Mouse (Mus musculus) spleen, postnatal 0 days (tissue): Measurements from ENCODE around the gene Cox7a1. TPM values are rescaled to one million over a fixed set of nuclear protein-coding genes. Genes with fewer than 3 reads are reported as not detected.

Experiments used
- polyA plus RNA-seq: library from polyadenylated mRNA; unstranded; fragments of >200 nt; fragmentation: Nextera tagmentation; extraction: Ambion mirVana; gene quantifications from 2 replicates; pipeline ENCODE4 v1.2.1, GENCODE M21; 2015

Gene Cox7a1
- polyA plus RNA-seq, result 1.4 and 2.1 TPM in 2 replicates

GRCm38 (mm10) chr7:30183879-30184289, at the start of gene Cox7a1:
TSS of gene Cox7a1 (plus strand) at chr7:30184144.

DNA sequence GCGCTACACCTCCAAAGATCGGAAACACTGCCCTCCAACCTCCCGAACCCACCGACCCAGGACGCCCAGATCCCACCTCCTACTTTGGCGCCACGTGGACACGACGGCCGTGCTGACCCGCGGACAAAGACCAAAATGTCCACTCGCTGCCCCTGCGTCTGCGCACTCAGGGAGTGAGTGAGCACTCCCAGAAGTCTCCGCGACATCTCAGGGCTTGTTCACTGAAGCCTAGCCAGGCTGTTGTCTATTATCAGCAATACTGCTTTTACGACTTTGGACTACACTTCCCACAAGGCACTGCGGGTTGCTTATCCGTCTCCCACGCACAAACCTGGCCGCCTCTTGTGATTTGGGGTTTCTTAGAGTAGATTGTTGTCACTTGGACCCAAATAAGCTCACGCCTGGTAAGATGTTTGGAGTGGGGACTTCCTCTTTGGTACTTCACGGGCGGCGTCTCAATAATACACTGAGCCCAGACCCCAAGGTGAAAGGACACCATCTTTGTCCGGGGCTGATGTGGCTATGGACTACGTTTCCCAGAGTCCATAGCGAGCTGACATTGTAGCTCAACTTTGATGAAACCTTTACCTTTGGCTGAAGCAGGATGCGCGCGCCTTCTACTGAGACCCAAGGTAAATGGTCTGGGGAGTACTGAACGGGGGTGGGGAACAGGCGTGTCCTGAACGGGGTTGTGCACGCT, 14.2 kb upstream of the Cox7a1 start, which contains the start of gene Zfp146:
TSS of gene Zfp146 (minus strand) at position 168 of the 700 bp plus-strand sequence.

GRCm38 (mm10) chr7:30198481-30198971, 14.6 kb downstream of the Cox7a1 start, which contains the start of gene Capns1:
TSS of gene Capns1 (minus strand) at chr7:30198811.

DNA sequence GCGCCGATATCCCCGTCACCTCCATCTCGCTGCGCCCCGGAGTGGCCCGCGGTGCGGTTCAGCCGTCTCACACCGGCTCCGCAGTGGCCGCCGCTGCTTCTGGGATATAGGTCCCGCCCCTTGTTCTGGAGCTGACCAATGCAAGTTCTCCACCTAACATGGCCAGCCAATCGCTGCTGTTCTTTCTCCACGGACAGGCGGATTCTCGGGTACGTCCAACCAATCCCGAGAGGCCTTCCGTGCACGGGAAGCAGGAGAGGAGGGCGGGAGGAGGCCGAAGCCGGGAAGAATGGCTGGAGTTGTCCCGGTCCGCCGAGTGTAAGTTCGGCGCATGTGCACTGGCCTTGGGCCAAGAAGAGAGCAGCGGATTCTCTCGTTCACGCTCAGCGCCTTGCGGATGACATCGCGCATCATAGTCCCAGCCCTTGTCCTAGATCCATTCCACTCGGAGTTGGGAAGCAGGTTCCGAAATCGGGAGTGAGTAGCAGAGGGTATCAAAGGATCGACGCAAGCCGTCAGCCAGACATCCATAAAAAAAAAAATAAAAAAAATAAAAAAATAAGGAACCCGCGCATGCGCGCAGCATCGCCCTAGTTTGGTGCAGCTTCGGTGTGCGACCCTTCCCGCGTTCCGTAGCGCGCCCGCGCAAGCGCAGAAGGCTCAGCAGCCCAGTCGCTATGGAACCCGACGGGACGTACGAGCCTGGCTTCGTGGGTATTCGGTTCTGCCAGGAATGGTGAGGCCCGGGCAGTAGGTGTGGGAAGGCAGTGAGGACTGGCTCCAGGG, 47.9 kb downstream of the Cox7a1 start, which contains the start of the genes Polr2i and Tbcb:
TSS of gene Polr2i (plus strand) at position 280 of the 786 bp plus-strand sequence.
TSS of gene Tbcb (minus strand) at position 604 of the 786 bp plus-strand sequence.

GRCm38 (mm10) chr7:30235625-30236024, 51.7 kb downstream of the Cox7a1 start, which contains the start of gene Ovol3:
TSS of gene Ovol3 (minus strand) at chr7:30235725.

Other genes with a start within 250 kb of the Cox7a1 start
- 2.9 and 3.1 TPM in 2 replicates for gene Zfp74, start 230.1 kb upstream of the Cox7a1 start, polyA plus RNA-seq
- 3.4 and 3.5 TPM in 2 replicates for gene Zfp568, start 200.2 kb upstream of the Cox7a1 start, polyA plus RNA-seq
- 0.64 and 0.75 TPM in 2 replicates for gene Zfp14, start 132.8 kb upstream of the Cox7a1 start, polyA plus RNA-seq
- 1.5 and 2.6 TPM in 2 replicates for gene Zfp82, start 111.2 kb upstream of the Cox7a1 start, polyA plus RNA-seq
- gene Gm26920, start 93.7 kb upstream of the Cox7a1 start, polyA plus RNA-seq, result 0.84 TPM in 1 of 2 replicates, not detected in the other
- gene Zfp566, start 93.6 kb upstream of the Cox7a1 start, polyA plus RNA-seq, result 2.7 and 5.3 TPM in 2 replicates
- gene Zfp260, start 89.4 kb upstream of the Cox7a1 start, polyA plus RNA-seq, result 19.7 and 22.8 TPM in 2 replicates
- 1.9 and 2.0 TPM in 2 replicates for gene Zfp382, start 62.2 kb upstream of the Cox7a1 start, polyA plus RNA-seq
- gene Zfp146, start 14.4 kb upstream of the Cox7a1 start, polyA plus RNA-seq, result 6.0 and 7.1 TPM in 2 replicates
- gene Capns1, start 14.7 kb downstream of the Cox7a1 start, polyA plus RNA-seq, result 72.4 and 74.1 TPM in 2 replicates
- gene Polr2i, start 47.8 kb downstream of the Cox7a1 start, polyA plus RNA-seq, result 76.3 and 78.3 TPM in 2 replicates
- gene Tbcb, start 48.1 kb downstream of the Cox7a1 start, polyA plus RNA-seq, result 75.0 and 79.1 TPM in 2 replicates
- gene Ovol3, start 51.6 kb downstream of the Cox7a1 start, polyA plus RNA-seq, result not detected in 2 replicates
- 0.18 TPM in 2 replicates for gene Thap8, start 96.0 kb downstream of the Cox7a1 start, polyA plus RNA-seq
- gene Wdr62, start 96.3 kb downstream of the Cox7a1 start, polyA plus RNA-seq, result 9.3 and 10.4 TPM in 2 replicates
- gene Clip3, start 107.6 kb downstream of the Cox7a1 start, polyA plus RNA-seq, result 4.1 and 6.3 TPM in 2 replicates
- 22.7 and 26.0 TPM in 2 replicates for gene Alkbh6, start 124.6 kb downstream of the Cox7a1 start, polyA plus RNA-seq
- 2.6 and 3.4 TPM in 2 replicates for gene Syne4, start 130.7 kb downstream of the Cox7a1 start, polyA plus RNA-seq
- gene E130208F15Rik, start 137.6 kb downstream of the Cox7a1 start, polyA plus RNA-seq, result not detected in 2 replicates
- 10.2 and 11.3 TPM in 2 replicates for gene Sdhaf1, start 139.8 kb downstream of the Cox7a1 start, polyA plus RNA-seq
- 0.81 and 1.0 TPM in 2 replicates for gene Lrfn3, start 178.6 kb downstream of the Cox7a1 start, polyA plus RNA-seq
- 396 and 576 TPM in 2 replicates for gene Tyrobp, start 229.6 kb downstream of the Cox7a1 start, polyA plus RNA-seq
- gene Hcst, start 235.7 kb downstream of the Cox7a1 start, polyA plus RNA-seq, result 32.8 and 46.4 TPM in 2 replicates
- gene Nfkbid, start 237.6 kb downstream of the Cox7a1 start, polyA plus RNA-seq, result 4.5 and 5.9 TPM in 2 replicates